Mouse (Mus musculus) spleen, postnatal 36 days (tissue): ENCODE data around the gene Kdm2a.

Experiments used
- DNase-seq, 2 experiments: peaks; one replicate each; pipeline ENCODE4 v3.0.0; 2022; ENCODE audit warnings: low spot score in 2 of 2, mixed read lengths in 1 of 2

Gene Kdm2a

DNA sequence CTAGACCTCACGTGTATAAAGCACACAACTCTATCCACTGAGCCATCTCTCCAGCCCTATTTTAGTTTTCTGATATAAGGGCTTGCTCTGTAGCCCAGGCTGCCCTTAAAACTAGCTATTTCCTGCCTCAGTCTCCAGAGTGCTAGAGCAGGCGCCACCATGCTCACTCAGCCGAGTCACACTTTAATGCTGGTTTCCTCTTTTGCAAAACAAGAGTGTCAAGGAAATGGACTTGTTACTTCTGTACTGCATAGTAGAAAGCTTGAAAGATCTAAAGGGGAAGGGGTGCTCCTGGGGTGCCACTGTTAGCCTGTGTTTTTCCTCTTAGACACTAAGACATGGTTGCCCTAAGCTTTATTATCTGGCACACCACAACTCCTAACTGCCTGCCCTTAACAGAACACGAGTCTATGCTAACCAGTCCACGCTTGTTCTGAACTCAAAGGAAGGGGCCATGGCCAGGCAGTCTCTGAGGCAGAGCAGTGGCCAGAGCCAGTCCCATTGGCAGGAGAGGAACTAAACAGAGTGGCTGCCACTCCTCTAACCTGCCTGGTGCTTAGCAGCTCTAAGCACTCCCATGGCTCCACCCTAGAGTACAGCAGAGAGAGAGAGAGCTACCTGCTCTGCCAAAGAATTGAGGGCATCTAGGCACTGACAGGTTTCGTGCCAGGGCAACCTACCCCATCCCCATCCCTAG lies 98.4 kb downstream of the Kdm2a start:
- DNase-seq: peak; percentile 86 to 87

DNA sequence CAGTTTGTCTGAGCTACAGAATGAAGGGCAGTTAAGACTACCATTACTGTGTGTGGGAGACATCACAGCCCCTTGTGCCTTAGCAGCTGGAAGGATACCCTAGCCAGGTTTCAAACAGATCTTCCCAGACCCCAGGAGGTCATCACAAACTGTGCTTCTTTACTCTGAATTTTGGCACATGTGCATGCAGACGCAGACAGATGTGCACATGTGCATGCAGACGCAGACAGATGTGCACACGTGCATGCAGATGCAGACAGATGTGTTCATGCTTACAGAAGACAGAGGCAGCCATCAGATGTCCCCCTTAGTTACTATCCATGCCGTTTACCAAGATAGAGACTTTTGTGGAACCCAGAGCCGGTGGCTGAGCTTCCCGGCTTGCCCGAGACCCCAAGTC lies 99.0 kb downstream of the Kdm2a start:
- no peak for DNase-seq

DNA sequence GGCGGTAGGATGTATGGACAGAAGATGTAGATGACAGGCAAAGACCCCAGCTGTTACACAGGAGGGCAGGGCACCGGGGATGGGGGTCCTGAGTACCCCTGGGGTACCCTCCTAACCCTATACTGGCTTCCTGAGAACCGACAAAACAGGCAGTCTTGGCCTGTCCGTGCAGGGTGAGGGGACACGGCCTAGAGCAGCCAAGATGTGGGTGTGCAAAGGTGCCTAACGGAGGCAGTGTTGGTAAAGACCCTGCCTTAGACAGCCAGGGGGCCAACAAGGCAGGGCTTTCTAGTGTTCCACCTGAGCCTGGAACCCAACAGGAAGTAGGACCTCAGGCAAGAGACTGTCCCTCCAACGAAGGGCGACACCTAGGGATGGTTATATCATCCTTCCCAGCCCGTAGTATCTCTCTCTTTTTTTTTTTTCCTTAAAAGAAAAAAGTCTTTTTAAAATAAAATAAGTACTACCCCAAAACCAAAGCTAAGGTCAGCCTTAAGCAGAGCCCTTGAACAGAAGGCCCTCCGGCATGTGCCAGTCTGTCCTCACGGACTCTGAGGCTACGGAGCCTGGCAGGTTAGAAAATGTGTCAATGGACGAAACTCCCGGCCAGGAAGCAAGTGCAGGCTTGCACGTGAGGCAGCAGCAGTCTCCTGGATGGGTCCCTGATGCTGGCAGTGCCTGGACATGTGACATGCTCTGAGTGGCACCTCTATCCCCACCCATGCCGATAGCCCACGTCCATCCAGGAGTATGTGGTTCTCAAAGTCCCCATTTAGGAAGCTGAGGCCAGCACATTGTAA lies 99.6 kb downstream of the Kdm2a start:
- peak in 1 of 2 experiments; percentile 25 for DNase-seq

DNA sequence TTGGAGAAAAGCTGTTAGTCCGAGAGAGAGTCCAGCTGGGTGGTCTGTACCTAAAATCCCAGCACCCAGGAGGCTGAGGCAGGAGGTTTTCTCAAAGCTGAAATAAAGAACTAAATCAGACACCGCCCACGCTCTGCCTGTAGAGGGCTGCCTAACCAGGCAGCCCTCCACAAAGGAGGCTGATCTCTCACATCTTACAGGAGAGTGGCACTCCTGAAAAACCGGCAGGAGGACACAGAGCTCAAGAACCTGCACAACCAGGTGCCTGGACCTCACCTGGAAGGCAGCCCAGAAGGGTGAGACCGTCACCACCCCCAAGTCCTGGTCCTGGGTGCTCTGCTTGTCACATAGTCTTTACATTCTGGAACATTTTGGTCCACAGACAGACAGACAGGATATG lies 100.2 kb downstream of the Kdm2a start:
- peak in 1 of 2 experiments; percentile 56 for DNase-seq

- peak in 1 of 2 experiments; percentile 35 for DNase-seq
Observed at GRCm38 (mm10) chr19:4296611-4297010, 101.5 kb downstream of the Kdm2a start.

DNA sequence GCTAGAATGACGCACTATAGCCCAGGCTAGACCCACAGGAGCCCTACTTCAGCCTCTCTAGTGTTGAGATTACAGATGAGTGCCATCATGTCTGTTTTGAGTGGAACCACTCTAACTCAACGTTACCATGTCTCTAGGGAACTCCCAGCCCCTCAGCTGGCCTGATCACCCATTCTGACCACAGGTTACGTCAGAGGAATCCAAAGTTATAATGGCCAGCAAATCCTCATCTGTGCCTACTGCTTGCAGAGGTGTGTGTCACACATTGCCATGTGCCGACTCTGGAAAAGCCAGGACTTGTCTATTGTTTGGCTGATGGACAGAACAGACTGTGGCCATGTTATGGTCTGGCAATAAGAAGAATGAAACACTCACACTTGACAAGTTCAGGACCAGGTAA lies 102.7 kb downstream of the Kdm2a start:
- DNase-seq: peak in 1 of 2 experiments; percentile 27

DNA sequence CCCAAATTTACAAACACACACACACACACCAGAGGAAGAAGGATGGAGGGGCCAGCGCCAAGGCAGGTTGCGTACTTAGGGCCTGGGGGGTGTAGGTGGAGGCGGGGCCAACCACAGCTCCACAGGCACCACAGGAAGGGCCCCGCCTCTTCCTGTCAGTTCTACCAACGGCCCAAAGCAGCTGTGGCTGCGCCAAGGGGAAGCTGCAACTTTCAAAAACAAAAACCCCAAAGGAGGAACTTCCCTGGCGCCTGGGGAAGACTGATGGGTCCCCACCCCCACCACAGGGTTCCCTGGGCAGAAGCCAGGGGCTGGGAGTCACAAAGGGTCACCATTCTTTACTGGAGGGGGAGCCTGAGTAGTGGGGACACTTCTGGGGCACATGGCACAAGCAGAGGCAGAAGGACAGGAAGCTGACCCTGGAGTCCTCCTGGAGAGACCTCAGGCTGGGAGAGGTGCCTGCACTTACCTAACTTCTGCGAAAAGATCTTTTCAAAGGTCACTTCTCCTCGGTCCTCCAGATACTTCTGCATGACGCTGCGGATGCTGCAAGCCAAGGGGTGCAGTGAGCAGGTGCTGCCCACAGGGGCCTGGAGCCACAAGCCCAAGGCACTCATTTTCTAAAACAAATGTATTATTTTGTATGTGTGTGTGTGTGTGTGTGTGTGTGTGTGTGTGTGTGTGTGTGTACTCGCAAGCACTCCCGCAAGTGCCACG lies 103.5 kb downstream of the Kdm2a start:
- peak; percentile 94 to 95 for DNase-seq

DNA sequence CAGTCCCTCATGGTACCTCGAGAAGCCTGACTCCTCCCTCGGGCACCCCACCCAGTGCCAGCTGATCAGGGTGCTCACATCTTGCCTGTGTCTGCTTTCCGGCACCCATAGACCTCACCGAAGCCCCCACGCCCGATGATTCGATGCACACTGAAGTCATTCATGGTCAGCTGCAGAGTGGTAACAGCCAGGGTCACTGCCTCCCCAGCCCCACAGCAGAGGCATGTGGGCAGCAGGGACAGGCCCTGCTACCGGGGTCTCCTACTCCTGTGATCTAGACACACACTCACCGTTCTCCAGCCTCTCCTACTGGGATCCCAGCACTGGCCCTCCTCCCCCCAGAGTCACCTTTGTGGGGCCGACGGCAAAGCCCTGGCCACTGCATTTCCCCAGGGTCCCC lies 106.9 kb downstream of the Kdm2a start:
- DNase-seq: no peak

GRCm38 (mm10) chr19:4290749-4291148 lies 107.3 kb downstream of the Kdm2a start:
- no peak for DNase-seq

GRCm38 (mm10) chr19:4283653-4284052 lies 114.4 kb downstream of the Kdm2a start:
- DNase-seq: no peak

GRCm38 (mm10) chr19:4282898-4283553 lies 115.1 kb downstream of the Kdm2a start, which contains the start of gene Ankrd13d:
TSS of gene Ankrd13d (minus strand) at chr19:4283137.
- DNase-seq: peak; percentile 94 to 95

- DNase-seq: no peak
Observed at GRCm38 (mm10) chr19:4280425-4280824, 117.7 kb downstream of the Kdm2a start.

DNA sequence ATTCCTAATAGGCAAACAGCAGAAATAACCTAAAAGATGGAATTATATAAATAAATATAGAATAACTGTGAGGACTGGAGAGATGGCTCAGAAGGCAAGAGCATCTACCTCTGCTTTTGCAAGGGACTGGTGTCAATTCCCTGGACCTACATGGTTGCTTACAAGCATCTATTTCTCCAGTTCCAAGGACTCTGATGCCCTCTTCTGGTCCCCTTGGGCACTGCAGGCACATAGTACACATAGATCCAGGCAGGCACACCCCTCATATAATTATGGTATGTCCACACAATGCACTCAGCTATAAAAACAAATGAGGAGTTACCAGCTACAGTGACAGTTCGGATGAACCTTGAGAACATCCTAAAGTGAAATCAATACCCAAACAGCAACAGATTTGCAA lies 118.6 kb downstream of the Kdm2a start:
- no peak for DNase-seq

DNA sequence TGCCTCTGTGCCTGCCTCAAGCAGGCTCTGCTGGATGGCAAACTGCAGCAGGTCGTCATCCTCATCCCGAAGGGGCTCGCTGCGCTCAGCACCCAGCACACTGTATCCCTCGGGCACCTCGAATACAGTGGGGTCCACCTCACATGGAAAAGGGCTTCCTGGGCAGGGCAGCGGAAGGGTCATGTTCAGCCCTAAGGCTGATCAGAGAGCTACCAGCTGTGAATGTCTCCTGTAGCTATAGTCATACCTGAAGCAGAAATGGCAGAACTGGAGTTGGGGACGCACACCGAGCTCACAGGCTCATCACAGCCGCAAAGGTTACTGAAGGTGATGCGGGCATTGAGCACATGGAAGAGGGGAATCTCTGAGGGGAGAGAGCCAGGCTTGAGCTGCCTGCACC lies 127.1 kb downstream of the Kdm2a start:
- DNase-seq: no peak

GRCm38 (mm10) chr19:4270187-4270586 lies 127.9 kb downstream of the Kdm2a start:
- DNase-seq: no peak

- peak; percentile 77 to 82 for DNase-seq
Observed at GRCm38 (mm10) chr19:4268566-4269361, 129.3 kb downstream of the Kdm2a start, which contains the start of gene Ssh3. TSS of gene Ssh3 (minus strand) at chr19:4269180.

GRCm38 (mm10) chr19:4265956-4266355 lies 132.1 kb downstream of the Kdm2a start:
- DNase-seq: no peak
